Mouse (Mus musculus) subcutaneous adipose tissue, adult 2 months (tissue): ENCODE data around the gene Pla2g7. TPM values are rescaled to one million over a fixed set of nuclear protein-coding genes. Genes with fewer than 3 reads are reported as not detected.

Experiments used
- polyA plus RNA-seq: library from polyadenylated mRNA; depleted of rRNA; stranded (reverse); fragments of >200 nt; gene quantifications from 2 replicates; pipeline ENCODE4 v1.2.3, GENCODE M21; 2012; ENCODE audit warnings: low replicate concordance; rRNA removed

The Pla2g7 gene
- polyA plus RNA-seq = 5.2 and 28.5 TPM in 2 replicates

DNA sequence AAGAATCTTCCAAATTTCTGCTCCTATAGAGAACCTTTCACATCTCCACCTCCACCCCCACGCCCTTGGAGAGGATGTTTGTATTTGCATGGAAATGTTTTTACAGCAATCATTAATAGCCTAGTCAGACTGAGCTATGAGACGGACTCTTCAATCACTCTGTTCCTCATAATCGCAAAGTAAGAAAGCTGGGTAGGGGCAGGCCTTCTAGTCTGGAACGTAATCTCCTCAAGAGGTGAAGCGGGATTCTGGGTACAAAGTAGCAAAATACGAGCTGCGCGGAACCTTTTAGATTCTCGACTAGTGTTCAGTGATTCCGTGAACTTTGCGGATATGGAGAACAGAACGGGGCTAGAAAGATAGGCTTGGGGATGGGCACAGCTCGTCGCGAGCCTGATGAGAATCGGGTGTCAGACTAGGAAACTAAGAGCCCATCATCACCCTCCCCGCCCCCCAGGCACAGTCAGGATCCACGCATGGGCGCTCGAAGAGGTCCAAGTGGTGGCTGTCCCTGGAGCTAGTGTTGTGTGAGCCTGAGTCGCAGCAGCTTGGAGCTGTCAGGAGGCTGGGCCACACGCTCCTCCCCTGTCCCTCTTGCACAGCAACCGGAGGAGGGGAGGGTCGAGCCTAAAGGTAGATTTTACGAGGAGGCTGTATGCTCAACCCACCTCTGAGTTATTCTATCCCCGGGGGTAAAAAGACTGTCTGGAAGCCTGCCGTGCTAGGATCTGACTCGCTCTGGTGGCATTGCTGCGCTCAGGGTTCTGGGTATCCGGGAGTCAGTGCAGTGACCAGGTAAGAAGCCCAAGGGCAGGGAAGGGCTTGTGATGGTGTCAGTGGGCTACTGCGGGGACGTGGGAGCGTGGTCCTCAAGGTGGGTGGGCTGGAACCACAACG lies at the start of gene Pla2g7:
Pla2g7 (plus strand) TSS at position 107 of the 897 bp plus-strand sequence.

DNA sequence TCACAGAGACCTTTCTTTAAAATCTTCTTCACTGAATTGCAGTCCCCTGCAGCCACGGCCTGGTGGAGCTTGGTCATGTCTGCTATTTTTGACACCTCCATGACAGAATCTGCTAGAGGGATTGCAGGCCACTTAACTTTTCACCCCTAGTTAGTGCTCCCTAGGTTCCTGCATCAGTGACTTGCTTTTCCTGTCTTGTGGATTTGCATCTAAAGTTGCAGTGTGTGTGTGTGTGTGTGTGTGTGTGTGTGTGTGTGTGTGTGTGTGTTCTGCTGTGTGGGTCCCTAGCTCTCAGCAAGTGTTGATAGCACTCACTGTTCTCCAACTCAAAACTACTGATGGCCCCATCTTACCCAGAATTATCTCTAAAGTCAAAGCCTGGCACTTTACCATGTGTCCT lies 24.4 kb upstream of the Pla2g7 start, which contains the start of gene Ankrd66:
Ankrd66 (minus strand) TSS at position 101 of the 400 bp plus-strand sequence.

DNA sequence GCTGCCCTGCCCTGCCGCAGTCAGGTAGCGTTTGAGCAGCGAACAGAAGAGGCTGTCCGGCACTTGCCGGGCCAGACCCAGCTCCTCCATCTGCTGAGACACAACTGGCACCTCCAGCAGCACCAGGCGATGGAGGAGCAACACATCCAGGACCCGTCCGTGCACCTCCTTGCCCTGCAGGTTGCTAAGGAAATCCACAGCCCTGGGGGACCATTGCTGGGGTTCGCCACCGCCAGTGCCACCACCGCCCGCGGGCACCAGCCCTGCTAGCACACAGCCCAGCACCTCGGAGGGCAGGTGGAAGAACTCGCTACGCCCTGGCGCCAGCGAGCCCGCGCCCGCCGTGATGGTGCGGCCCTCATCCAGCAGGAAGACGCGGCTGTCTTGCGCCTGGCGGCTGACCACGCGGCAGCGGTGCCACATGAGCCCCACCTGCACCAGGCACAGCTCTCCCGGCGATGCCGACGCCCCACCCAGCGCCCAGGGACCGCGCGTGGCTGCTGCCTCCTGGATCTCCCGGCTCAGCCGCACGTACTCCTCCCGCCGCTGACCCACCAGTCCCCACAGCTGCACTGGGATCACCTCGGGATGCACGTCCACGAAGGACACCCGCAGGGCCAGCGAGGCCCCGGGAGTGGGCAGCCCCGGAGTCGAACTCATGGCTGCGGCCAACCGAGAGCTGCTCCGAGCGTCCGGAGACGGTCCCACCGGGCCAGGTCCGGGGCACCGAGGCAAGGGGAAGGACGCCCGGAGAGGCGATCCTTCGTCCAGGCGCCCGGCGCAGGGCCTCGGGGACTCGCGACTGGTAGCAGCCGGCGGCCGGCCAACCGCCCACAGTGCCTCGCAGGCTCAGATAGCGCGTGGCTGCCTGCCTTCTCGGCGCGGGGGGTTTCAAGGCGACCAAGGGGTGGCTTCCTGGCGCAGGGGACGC lies 61.9 kb downstream of the Pla2g7 start, which contains the start of gene Tdrd6:
Tdrd6 (minus strand) TSS at position 804 of the 931 bp plus-strand sequence.

Other genes starting within 250 kb of the Pla2g7 start
- 48.7 and 131 TPM in 2 replicates for gene Adgrf5, start 207.6 kb upstream of the Pla2g7 start, polyA plus RNA-seq
- 0.45 TPM in 1 of 2 replicates, not detected in the other for gene Mep1a, start 65.3 kb upstream of the Pla2g7 start, polyA plus RNA-seq
- gene Ankrd66, start 24.5 kb upstream of the Pla2g7 start, polyA plus RNA-seq = 0.36 TPM in 1 of 2 replicates, not detected in the other
- gene Tdrd6, start 62.2 kb downstream of the Pla2g7 start, polyA plus RNA-seq = 0.01 and 0.04 TPM in 2 replicates
- gene Slc25a27, start 99.1 kb downstream of the Pla2g7 start, polyA plus RNA-seq = 4.2 and 10.1 TPM in 2 replicates
- gene Cyp39a1, start 99.3 kb downstream of the Pla2g7 start, polyA plus RNA-seq = 1.3 and 3.2 TPM in 2 replicates
- gene Rcan2, start 233.3 kb downstream of the Pla2g7 start, polyA plus RNA-seq = 6.8 and 7.6 TPM in 2 replicates